Mouse (Mus musculus) neural tube, embryonic 14.5 days (tissue): ENCODE data around the gene Sdc4. TPM values are rescaled to one million over a fixed set of nuclear protein-coding genes. Genes with fewer than 3 reads are reported as not detected.

Source experiments
- ATAC-seq: fragments of 200-750 bp; cut with Nextera tagmentation; 2 replicates; pipeline ENCODE4 v1.8.0; 2017; ENCODE audit warnings: low read depth, mild to moderate bottlenecking, moderate TSS enrichment, moderate library complexity
- H3K27ac ChIP-seq: fragments of 300-500 bp; sonication (generic); 2 replicates; pipeline ENCODE4 v1.5.1; 2014; ENCODE audit warnings: low read depth, mild to moderate bottlenecking, control low read depth, low read length, moderate library complexity, mixed read lengths
- H3K27me3 ChIP-seq: fragments of 300-500 bp; sonication (generic); 2 replicates; pipeline ENCODE4 v1.6.1; 2014; ENCODE audit warnings: low read length; ENCODE audit not compliant: control insufficient read depth, insufficient read depth
- H3K36me3 ChIP-seq: fragments of 300-500 bp; sonication (generic); 2 replicates; pipeline ENCODE4 v1.6.1; 2014; ENCODE audit warnings: low read length, mixed read lengths; ENCODE audit not compliant: control insufficient read depth, insufficient read depth
- H3K4me1 ChIP-seq: fragments of 300-500 bp; sonication (generic); 2 replicates; pipeline ENCODE4 v1.6.1; 2014; ENCODE audit warnings: low read length; ENCODE audit not compliant: control insufficient read depth, insufficient read depth
- H3K4me2 ChIP-seq: fragments of 300-500 bp; sonication (generic); 2 replicates; pipeline ENCODE4 v1.6.1; 2014; ENCODE audit warnings: mild to moderate bottlenecking, low read depth, low read length, control low read depth
- H3K4me3 ChIP-seq: fragments of 300-500 bp; sonication (generic); 2 replicates; pipeline ENCODE4 v1.5.1; 2014; ENCODE audit warnings: low read depth, low read length, control low read depth, mixed read lengths
- H3K9ac ChIP-seq: fragments of 300-500 bp; sonication (generic); replicated peaks from 2 replicates; pipeline ENCODE4 v1.6.1; 2014; ENCODE audit warnings: low read depth, mild to moderate bottlenecking, control low read depth, low read length, mixed read lengths
- H3K9me3 ChIP-seq: fragments of 300-500 bp; sonication (generic); 2 replicates; pipeline ENCODE4 v1.6.1; 2016; ENCODE audit warnings: low read length; ENCODE audit not compliant: control insufficient read depth
- WGBS: fragments of 180-500 bp; shearing (Covaris S2); extraction: QIAGEN DNeasy Blood & Tissue Kit; methylation state at CpG from one replicate; pipeline ENCODE4 v1.1.7; 2014; 5-methylcytosine and 5-hydroxymethylcytosine counted together
- polyA plus RNA-seq: library from polyadenylated mRNA; unstranded; fragments of >200 nt; fragmentation: Nextera tagmentation; extraction: Ambion mirVana; gene quantifications from 2 replicates; pipeline ENCODE4 v1.2.1, GENCODE M21; 2014

Gene Sdc4
- polyA plus RNA-seq, 1 experiment from 2014 or later, result 3.6 TPM

- H3K27ac ChIP-seq, result no peak overlapping the region
- peaks cover 75% of the 10 kb centered on the region for H3K27me3 ChIP-seq
- peak overlapping the region; percentile 47 for H3K4me2 ChIP-seq
- 2% methylated on average over 49 of the region's 49 CpGs for WGBS
- H3K4me1 ChIP-seq, result peaks cover 11% of the 10 kb centered on the region; the same call in 1 of the 2 replicates
- H3K36me3 ChIP-seq, result no peaks in the 10 kb centered on the region
- H3K9me3 ChIP-seq, result no peaks in the 10 kb centered on the region
- ATAC-seq, result no peak
- peak overlapping the region; percentile 41; the same call in 1 of the 2 replicates for H3K9ac ChIP-seq
- peak overlapping the region; percentile 27 for H3K4me3 ChIP-seq
Measured at GRCm38 (mm10) chr2:164404082-164404990, 39.4 kb downstream of the Sdc4 start.

- no peak overlapping the region for H3K4me2 ChIP-seq
- WGBS, result 16% methylated on average over 14 of the region's 14 CpGs
- peaks cover 81% of the 10 kb centered on the region for H3K27me3 ChIP-seq
- no peak overlapping the region for H3K9ac ChIP-seq
- ATAC-seq, result peak; percentile 9; the same call in 1 of the 2 replicates
- H3K27ac ChIP-seq, result no peak overlapping the region
- H3K4me3 ChIP-seq, result no peak overlapping the region
- H3K9me3 ChIP-seq, result no peaks in the 10 kb centered on the region
- H3K4me1 ChIP-seq, result peaks cover 11% of the 10 kb centered on the region; the same call in 1 of the 2 replicates
- H3K36me3 ChIP-seq, result no peaks in the 10 kb centered on the region
Measured at GRCm38 (mm10) chr2:164403396-164404081, 40.1 kb downstream of the Sdc4 start.

- H3K27ac ChIP-seq, result no peak within 1 kb of the TSS
- H3K9ac ChIP-seq, result no peak within 1 kb of the TSS
- peak; percentile 34; the same call in 1 of the 2 replicates for ATAC-seq
- H3K27me3 ChIP-seq, result peaks cover 80% of the 10 kb centered on the region
- no peak within 1 kb of the TSS for H3K4me3 ChIP-seq
- H3K36me3 ChIP-seq, result no peaks in the 10 kb centered on the region
- 6% methylated on average over 17 of the region's 17 CpGs for WGBS
- no peaks in the 10 kb centered on the region for H3K9me3 ChIP-seq
- H3K4me1 ChIP-seq, result peaks cover 11% of the 10 kb centered on the region; the same call in 1 of the 2 replicates
- no peak within 1 kb of the TSS; the same call in 1 of the 2 replicates for H3K4me2 ChIP-seq
Measured at GRCm38 (mm10) chr2:164402906-164403305, 40.8 kb downstream of the Sdc4 start, which contains the start of gene Rbpjl. Rbpjl (plus strand) TSS chr2:164403141.

GRCm38 (mm10) chr2:164396911-164397310, 46.8 kb downstream of the Sdc4 start:
- Histone ChIP-seq H3K4me3 (no peak overlapping the region), H3K27ac (no peak overlapping the region), H3K27me3 (peaks cover 32% of the 10 kb centered on the region), H3K9ac (no peak overlapping the region), H3K9me3 (no peaks in the 10 kb centered on the region), H3K4me1 (0 out of 2 replicates have a peak, but pooled peaks cover 4% of the 10 kb centered on the region), H3K4me2 (no peak overlapping the region), H3K36me3 (no peaks in the 10 kb centered on the region)
- 78% methylated on average over 12 of the region's 12 CpGs for WGBS
- ATAC-seq, result no peak

DNA sequence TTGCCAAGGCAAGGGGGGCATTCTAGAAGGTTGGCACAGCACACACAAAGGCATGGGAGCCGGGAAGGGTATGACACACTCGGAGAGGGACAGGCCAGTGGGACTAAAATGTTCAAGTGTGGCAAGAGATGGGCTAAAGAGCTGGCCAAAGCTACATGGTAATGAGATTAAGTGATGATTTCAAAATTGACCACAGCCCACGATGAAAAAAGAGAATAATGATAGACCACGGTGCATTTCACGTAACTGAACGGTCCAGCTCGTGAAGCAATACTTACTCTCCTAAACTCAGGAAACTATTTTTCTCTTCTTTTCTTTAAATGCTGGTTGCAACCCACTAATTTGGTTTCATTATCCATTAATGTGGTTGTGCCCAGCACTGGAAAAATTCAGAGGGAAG, 47.6 kb downstream of the Sdc4 start:
- no peak overlapping the region for H3K9ac ChIP-seq
- 95% methylated on average over 7 of the region's 7 CpGs for WGBS
- H3K4me2 ChIP-seq, result no peak overlapping the region
- no peaks in the 10 kb centered on the region for H3K9me3 ChIP-seq
- H3K27ac ChIP-seq, result no peak overlapping the region
- 0 out of 2 replicates have a peak, but pooled peaks cover 4% of the 10 kb centered on the region for H3K4me1 ChIP-seq
- ATAC-seq, result no peak
- no peak overlapping the region for H3K4me3 ChIP-seq
- H3K27me3 ChIP-seq, result peaks cover 24% of the 10 kb centered on the region
- no peaks in the 10 kb centered on the region for H3K36me3 ChIP-seq

- H3K4me1 ChIP-seq, result no peaks in the 10 kb centered on the region
- WGBS, result 80% methylated on average over 29 of the region's 29 CpGs
- no peak overlapping the region for H3K4me2 ChIP-seq
- H3K27ac ChIP-seq, result no peak overlapping the region
- no peaks in the 10 kb centered on the region for H3K36me3 ChIP-seq
- H3K4me3 ChIP-seq, result no peak overlapping the region
- no peaks in the 10 kb centered on the region for H3K9me3 ChIP-seq
- no peaks in the 10 kb centered on the region for H3K27me3 ChIP-seq
- H3K9ac ChIP-seq, result no peak overlapping the region
- ATAC-seq, result no peak
Measured at GRCm38 (mm10) chr2:164393126-164393525, 50.6 kb downstream of the Sdc4 start.

DNA sequence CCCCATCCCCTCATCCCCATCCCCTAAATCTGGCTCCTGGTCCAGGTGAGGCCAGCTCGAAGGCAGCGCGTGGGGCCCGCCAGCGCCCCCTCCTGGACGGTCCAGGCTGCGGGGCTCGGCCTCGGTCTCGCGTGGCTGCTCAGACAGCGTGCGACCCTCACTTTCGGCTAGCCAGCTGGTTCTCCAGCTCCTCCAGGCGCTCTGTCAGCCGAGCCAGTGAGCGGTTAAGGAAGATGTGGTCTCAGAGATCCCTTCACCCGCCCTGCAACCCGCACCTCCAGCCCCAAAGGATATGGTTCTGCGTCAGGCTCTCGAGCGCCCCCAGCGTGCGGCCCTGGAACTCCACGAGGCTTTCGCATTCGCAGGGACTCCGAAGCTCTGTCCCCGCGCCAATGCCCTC, 54.2 kb downstream of the Sdc4 start:
- Histone ChIP-seq H3K27ac (peak overlapping the region; percentile 57; the same call in 1 of the 2 replicates), H3K27me3 (no peaks in the 10 kb centered on the region), H3K9ac (peak overlapping the region; percentile 52), H3K9me3 (no peaks in the 10 kb centered on the region), H3K4me2 (peak overlapping the region; percentile 66), H3K4me1 (peaks cover 8% of the 10 kb centered on the region; the same call in 1 of the 2 replicates), H3K4me3 (peak overlapping the region; percentile 35), H3K36me3 (no peaks in the 10 kb centered on the region)
- ATAC-seq, result peak; percentile 67
- 1% methylated on average over 28 of the region's 30 CpGs for WGBS

DNA sequence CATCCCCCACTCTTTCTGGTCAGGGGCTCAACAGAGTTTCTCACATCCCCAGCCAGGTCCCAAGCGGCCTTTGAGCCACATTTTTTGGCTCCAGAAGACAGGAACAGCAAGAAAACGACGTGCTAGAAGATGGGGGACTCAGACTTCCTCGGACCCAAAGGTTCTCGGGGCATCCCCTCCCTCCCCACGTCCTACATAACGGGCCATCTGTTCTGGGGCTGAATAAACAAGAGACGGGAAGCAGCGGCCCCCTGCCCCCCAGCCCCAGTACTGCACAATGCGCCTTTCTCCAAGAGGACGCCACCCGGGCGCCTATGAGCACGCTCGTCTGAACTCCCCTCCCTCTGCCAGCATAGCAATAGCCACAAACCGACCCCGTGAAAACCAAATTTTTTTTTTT, 54.7 kb downstream of the Sdc4 start, which contains the start of gene Slpi:
Gene Slpi, minus strand, starts transcription at position 76 of the 400 bp plus-strand sequence.
- H3K27me3 ChIP-seq, result no peaks in the 10 kb centered on the region
- peak within 1 kb of the TSS; percentile 57; the same call in 1 of the 2 replicates for H3K27ac ChIP-seq
- H3K4me1 ChIP-seq, result peaks cover 8% of the 10 kb centered on the region; the same call in 1 of the 2 replicates
- H3K9me3 ChIP-seq, result no peaks in the 10 kb centered on the region
- H3K4me3 ChIP-seq, result peak within 1 kb of the TSS; percentile 35
- H3K36me3 ChIP-seq, result no peaks in the 10 kb centered on the region
- H3K9ac ChIP-seq, result peak within 1 kb of the TSS; percentile 52
- peak; percentile 65 for ATAC-seq
- H3K4me2 ChIP-seq, result peak within 1 kb of the TSS; percentile 66
- 1% methylated on average over 17 of the region's 17 CpGs for WGBS
